Mouse (Mus musculus): Measurements from ENCODE around the gene Polr2i.
A peak's percentile ranks its signal among the peaks of the same experiment; 100 is the strongest.
"Not testable (repeated sequence)": the region's sequence is repeated elsewhere in the genome, so short reads cannot be mapped to it uniquely, and the experiment has no call there.

Polr2i gene

GRCm38 (mm10) chr7:30205383-30205782 is 26.4 kb upstream of the Polr2i start:
- DNase-seq = peak; percentile 44

- DNase-seq = not testable (repeated sequence)
These were observed 25.4 kb upstream of the Polr2i start for GRCm38 (mm10) chr7:30206364-30206763.

DNA sequence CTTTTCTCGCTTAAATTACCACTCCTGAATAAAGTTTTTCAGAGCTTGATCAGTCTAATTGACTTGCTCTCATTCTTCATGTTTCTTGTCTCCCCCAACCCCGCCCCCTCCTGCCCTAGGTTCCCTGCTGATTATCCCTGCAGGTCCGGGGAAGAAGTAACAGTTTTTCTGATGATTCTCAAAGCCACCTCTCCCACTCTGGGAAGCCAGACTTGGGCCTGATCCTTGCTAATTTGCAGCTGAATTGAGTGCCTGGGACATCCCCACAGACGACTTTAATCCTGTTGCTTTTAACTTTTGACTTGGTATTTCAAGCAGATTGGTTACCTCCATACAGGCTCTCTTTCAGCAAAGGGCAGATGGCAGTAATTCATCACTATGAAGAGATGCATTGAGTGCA is 20.7 kb upstream of the Polr2i start:
- no peak for DNase-seq

- no peak for DNase-seq
These were observed 17.9 kb upstream of the Polr2i start for GRCm38 (mm10) chr7:30213881-30214280.

DNA sequence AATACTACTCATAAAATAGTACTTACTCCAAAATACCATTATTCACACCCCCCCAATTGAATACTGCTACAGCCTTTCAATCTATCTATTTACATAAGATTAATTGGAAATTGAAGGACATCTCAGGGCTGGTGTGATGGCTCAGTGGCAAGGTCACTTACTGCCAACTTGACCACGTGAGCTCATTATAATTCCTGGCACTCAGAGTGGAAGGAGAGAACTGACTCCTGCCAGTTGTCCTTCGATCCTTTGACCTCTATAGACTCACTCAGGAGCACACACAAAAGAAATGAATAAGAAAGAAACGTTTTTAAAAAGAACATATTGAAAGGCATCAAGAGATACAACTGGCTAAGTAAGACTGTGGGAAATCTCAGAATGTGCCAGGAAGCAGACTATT is 15.9 kb upstream of the Polr2i start:
- DNase-seq = no peak

DNA sequence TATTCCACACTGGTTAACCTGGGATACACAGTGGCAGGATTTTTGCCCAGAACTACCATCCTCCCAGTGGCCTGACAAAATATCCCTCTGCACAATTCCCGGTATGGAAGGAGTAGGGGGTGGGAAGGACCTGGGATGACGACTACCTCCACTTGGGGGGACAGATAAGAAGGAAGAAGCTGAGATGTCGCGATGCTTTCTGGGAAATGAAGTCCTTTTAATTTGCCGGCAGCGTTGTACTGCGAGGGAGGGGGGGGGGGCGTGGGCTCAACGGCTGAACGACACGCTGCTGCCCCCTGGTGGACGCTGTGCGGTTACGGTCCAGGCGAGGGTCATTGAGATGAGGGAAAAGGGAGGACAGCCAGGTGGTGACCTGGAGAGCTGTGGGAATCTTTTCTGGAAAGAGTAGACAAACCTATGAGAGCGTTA is 15.0 kb upstream of the Polr2i start:
- peak; percentile 65 for DNase-seq

DNA sequence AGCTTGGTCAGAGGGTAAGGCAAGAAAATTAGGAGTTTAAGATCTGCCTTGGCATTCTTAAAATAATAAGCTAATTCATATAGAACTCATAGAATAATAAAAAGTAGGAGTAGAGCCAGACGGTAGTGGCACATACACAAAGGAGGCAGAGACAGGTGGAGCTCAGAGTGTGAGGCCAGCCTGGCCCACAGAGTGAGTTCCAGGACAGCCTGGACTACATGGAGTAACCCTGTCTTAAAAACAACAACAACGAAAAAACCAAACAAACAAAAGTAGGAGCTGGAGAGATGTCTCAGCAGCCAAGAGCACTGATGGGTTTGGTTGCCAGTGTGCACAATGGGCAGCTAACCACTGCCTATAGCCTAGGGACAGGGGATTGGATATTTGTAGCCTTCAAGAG is 14.5 kb upstream of the Polr2i start:
- DNase-seq = no peak

GRCm38 (mm10) chr7:30219293-30220007 is 12.3 kb upstream of the Polr2i start:
- peak; percentile 57 for DNase-seq

- DNase-seq = no peak
These were observed 11.8 kb upstream of the Polr2i start for GRCm38 (mm10) chr7:30220008-30220356.

- DNase-seq = no peak
These were observed 10.3 kb upstream of the Polr2i start for GRCm38 (mm10) chr7:30221433-30221832.

DNA sequence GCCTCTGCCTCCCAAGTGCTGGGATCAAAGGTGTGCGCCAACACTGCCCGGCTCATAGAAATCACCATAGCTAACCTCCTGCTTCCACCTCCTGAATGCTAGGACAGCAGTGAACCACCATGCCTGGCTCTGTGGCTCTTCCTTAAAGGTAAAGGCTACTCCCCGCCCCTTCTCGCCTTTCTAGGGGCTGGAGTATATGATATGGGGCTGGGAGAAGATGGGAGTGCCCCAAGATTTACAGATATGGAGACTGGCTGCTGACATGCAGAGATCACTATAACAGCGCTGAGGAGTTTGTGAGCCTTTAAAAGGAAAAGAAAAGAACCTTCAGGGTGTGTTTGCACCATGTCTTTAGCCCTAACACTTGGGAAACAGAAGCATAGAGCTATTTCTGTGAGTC is 9.5 kb upstream of the Polr2i start:
- no peak for DNase-seq

DNA sequence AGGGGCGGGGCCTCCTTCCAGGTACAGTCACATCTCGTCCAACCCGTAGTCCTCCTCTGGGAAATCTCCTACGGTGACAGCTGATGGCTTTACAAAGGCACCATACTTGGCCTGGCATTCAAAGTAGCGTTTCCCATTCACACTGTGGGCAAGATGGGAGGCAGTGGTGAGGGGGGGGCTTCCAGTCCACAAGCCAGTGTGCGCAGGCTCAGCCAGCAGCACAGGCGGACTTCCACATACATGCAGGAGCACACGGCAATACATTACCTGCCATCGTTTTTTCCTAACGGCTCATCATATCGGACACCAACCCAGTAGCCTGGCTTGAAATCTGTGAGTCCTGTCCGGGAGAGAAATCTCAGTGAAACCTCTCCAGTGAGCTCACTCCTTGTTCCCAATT is 7.5 kb upstream of the Polr2i start:
- DNase-seq = no peak

- no peak for DNase-seq
These were observed 450 bp upstream of the Polr2i start for GRCm38 (mm10) chr7:30231328-30231668.

DNA sequence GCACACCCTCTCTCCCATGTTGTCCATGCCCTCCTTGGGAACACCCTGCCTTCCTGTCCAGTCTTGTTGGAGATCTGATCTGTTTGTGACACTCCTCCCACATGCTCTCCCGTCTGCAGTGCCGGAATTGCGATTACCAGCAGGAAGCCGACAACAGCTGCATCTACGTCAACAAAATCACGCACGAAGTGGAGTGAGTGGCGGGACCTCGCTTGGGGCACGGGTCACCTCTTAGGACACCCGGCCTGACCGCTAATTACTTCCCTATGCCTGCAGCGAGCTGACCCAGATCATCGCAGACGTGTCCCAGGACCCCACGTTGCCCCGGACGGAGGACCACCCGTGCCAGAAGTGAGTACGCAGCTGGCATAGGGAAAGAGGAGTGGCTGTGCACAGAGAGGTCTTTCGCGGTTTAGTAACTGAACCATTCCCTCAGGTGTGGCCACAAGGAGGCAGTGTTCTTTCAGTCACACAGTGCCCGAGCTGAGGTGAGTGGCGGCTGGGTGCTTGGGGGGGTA is 942 bp downstream of the Polr2i start:
- peak; percentile 61 for DNase-seq

GRCm38 (mm10) chr7:30233387-30233786 is 1.6 kb downstream of the Polr2i start:
- no peak for DNase-seq

DNA sequence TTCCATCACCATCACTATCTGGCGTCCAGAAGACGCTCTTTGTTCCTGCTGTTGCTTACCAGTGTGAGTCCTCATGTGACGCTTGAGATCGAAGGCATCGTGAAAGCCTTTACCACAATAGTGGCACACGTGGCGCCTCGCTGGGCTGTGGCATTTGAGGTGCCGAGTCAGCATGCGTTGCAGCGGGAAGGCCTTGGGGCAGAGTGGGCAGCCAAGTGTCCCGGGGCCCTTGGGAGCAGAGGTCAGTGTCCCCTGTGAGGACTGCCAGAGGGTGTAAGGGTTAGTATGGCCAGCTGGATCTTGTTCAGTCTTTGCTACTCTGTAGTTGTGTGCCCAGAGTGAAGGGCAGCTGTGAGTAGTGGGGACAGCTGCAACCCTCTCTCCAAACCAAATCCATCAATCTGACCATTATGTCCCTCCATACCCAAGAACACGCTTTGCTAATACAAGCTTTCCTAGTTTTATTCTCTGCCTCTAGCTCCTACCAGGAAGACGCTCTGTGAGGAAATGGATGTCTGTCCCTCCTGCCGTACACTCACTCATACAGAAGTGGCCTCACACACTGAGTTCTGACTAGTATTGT is 2.6 kb downstream of the Polr2i start:
- DNase-seq = no peak

DNA sequence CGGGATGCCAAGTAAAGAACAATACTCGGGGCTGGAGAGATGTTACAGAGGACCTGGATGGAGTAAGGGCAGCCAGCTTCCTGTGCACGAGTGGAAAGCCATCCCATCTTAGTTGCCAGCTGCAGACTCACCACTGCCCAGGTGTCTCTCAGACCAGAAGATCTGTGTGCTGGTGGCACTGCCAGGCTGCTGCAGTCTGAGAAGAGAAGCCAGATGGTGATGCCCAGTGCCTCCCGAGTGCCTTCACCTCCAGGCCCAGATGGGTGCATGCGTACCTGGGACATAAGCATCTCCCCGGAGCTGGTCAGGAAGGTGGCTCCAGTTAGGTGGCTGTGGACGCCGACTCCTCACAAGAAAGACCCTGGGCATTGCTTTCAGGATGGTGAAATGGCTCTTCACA is 3.3 kb downstream of the Polr2i start:
- DNase-seq = no peak

- no peak for DNase-seq
These were observed 3.9 kb downstream of the Polr2i start, which contains the start of gene Ovol3 for GRCm38 (mm10) chr7:30235625-30236024. Ovol3 (minus strand) TSS chr7:30235725.

DNA sequence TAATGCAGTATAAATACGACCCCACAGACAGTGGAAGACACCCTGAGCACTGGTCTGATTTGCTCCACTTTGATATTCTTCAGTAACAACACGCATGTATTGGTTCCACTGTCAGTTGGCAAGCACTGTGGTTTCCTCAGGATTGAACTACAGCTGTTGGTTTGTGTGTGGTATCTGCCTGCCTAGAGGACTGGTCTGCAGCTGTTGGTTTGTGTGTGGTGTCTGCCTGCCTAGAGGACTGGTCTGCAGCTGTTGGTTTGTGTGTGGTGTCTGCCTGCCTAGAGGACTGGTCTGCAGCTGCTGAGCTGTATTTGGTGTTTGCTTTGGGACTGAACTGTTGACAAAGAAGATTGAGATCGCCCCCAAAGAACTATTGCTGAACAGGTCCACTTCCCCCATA is 5.6 kb downstream of the Polr2i start:
- DNase-seq = not testable (repeated sequence)

- no peak for DNase-seq
These were observed 20.5 kb downstream of the Polr2i start for GRCm38 (mm10) chr7:30251956-30252954.

DNA sequence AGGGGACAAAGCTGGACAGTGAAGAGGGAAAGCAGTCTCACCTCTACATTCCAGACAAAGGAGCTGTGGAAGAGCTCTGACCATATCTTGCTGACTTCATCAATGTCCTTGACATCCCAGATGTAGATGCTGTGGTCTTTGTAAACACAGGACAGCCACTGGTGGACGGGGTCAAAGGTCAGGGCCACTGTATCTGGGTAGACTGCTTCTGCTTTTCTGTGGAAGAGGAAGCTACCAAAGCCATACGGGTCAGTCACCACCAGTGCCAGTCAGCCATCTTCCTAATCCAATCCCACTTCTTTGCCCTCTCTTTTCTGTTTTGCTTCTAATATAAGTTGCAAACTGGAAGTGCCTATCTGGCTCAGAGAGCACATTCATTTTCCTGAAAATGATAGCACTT is 33.3 kb downstream of the Polr2i start:
- DNase-seq = no peak

DNA sequence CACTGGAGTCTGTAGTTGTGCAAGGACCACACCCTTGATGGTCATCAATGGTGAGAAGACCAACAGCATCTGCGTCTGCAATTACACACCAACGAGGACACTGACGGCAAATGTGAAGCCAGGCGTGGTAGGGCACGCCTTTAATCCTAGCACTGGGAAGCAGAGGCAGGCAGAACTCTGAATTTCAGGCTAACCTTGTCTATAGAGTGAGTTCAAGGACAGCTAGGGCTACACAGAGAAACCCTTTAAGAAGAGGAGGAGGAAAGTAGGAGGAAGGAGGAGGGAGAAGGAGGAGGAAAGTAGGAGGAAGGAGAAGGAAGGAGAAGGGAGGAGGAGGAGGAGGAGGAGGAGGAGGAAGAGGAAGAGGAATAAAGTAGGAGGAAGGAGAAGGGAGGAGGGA is 33.8 kb downstream of the Polr2i start:
- no peak for DNase-seq

- no peak for DNase-seq
These were observed 34.2 kb downstream of the Polr2i start for GRCm38 (mm10) chr7:30265935-30266334.

GRCm38 (mm10) chr7:30266780-30267179 is 35.0 kb downstream of the Polr2i start:
- no peak for DNase-seq

Measured in thymus, postnatal 25 days (tissue).